Mouse (Mus musculus) forebrain, embryonic 15.5 days (tissue): ENCODE data around the gene Dcun1d2. TPM values are rescaled to one million over a fixed set of nuclear protein-coding genes. Genes with fewer than 3 reads are reported as not detected.
"Not testable (repeated sequence)": the region's sequence is repeated elsewhere in the genome, so short reads cannot be mapped to it uniquely, and the experiment has no call there.

Source experiments
- ATAC-seq: fragments of 200-750 bp; cut with Nextera tagmentation; replicated peaks from 2 replicates; pipeline ENCODE4 v1.8.0; 2017; ENCODE audit warnings: mild to moderate bottlenecking, moderate TSS enrichment, moderate library complexity
- H3K27ac ChIP-seq: fragments of 300-500 bp; sonication (generic); replicated peaks from 2 replicates; pipeline ENCODE4 v1.5.1; 2015; ENCODE audit warnings: mild to moderate bottlenecking, inconsistent platforms
- H3K27me3 ChIP-seq: fragments of 300-500 bp; sonication (generic); 2 replicates; pipeline ENCODE4 v1.6.1; 2015; ENCODE audit warnings: inconsistent platforms
- H3K36me3 ChIP-seq: fragments of 300-500 bp; sonication (generic); 2 replicates; pipeline ENCODE4 v1.6.1; 2015; ENCODE audit warnings: mild to moderate bottlenecking, inconsistent platforms
- H3K4me1 ChIP-seq: fragments of 300-500 bp; sonication (generic); 2 replicates; pipeline ENCODE4 v1.6.1; 2015; ENCODE audit warnings: inconsistent platforms
- H3K4me2 ChIP-seq: fragments of 300-500 bp; sonication (generic); replicated peaks from 2 replicates; pipeline ENCODE4 v1.6.1; 2015; ENCODE audit warnings: mild to moderate bottlenecking, inconsistent platforms
- H3K4me3 ChIP-seq: fragments of 300-500 bp; sonication (generic); 2 replicates; pipeline ENCODE4 v1.5.1; 2015; ENCODE audit warnings: mild to moderate bottlenecking, inconsistent platforms
- H3K9ac ChIP-seq: fragments of 300-500 bp; sonication (generic); replicated peaks from 2 replicates; pipeline ENCODE4 v1.6.1; 2015; ENCODE audit warnings: mild to moderate bottlenecking, inconsistent platforms
- H3K9me3 ChIP-seq: fragments of 300-500 bp; sonication (generic); 2 replicates; pipeline ENCODE4 v1.6.1; 2016; ENCODE audit warnings: inconsistent platforms
- WGBS: fragments of 180-500 bp; shearing (Covaris S2); methylation state at CpG from one replicate; pipeline ENCODE4 v1.1.7; 2015; ENCODE audit warnings: mixed read lengths; 5-methylcytosine and 5-hydroxymethylcytosine counted together
- polyA plus RNA-seq: library from polyadenylated mRNA; unstranded; fragments of >200 nt; fragmentation: Nextera tagmentation; extraction: Ambion mirVana; gene quantifications from 2 replicates; pipeline ENCODE4 v1.2.1, GENCODE M21; 2015

Gene Dcun1d2
- polyA plus RNA-seq: 35.7 and 36.6 TPM in 2 replicates

GRCm38 (mm10) chr8:13287692-13288623 is at the start of gene Dcun1d2, which contains the start of gene Tmco3:
Dcun1d2 (minus strand) TSS chr8:13288131.
Tmco3 (plus strand) TSS chr8:13288190.
- H3K9me3 ChIP-seq: no peaks in the 10 kb centered on the region
- peaks cover 24% of the 10 kb centered on the region for H3K4me1 ChIP-seq
- peak; percentile 96 for ATAC-seq
- peak within 1 kb of the TSS; percentile 97 for H3K4me2 ChIP-seq
- H3K27me3 ChIP-seq: no peaks in the 10 kb centered on the region
- peak within 1 kb of the TSS; percentile 85 for H3K4me3 ChIP-seq
- H3K36me3 ChIP-seq: peaks cover 11% of the 10 kb centered on the region
- H3K27ac ChIP-seq: peak within 1 kb of the TSS; percentile 91
- WGBS: under 1% methylated on average over 79 of the region's 79 CpGs
- peak within 1 kb of the TSS; percentile 79 for H3K9ac ChIP-seq

GRCm38 (mm10) chr8:13337678-13338077 is 49.7 kb upstream of the Dcun1d2 start:
- Histone ChIP-seq H3K4me1 (peaks cover 19% of the 10 kb centered on the region), H3K4me3 (peak overlapping the region; percentile 94; the same call in 1 of the 2 replicates), H3K36me3 (peaks cover 17% of the 10 kb centered on the region), H3K4me2 (peak overlapping the region; percentile 86; the same call in 1 of the 2 replicates), H3K27ac (peak overlapping the region; percentile 77), H3K27me3 (no peaks in the 10 kb centered on the region), H3K9ac (no peak overlapping the region), H3K9me3 (no peaks in the 10 kb centered on the region)
- WGBS: 85% methylated on average over 3 of the region's 3 CpGs
- peak; percentile 11; the same call in 1 of the 2 replicates for ATAC-seq

GRCm38 (mm10) chr8:13337245-13337644 is 49.3 kb upstream of the Dcun1d2 start:
- WGBS: 93% methylated on average over 6 of the region's 6 CpGs
- not testable (repeated sequence) for H3K9me3 ChIP-seq, H3K27ac ChIP-seq, H3K4me3 ChIP-seq, H3K9ac ChIP-seq, H3K4me2 ChIP-seq, ATAC-seq, H3K27me3 ChIP-seq
- Histone ChIP-seq H3K4me1 (peaks cover 19% of the 10 kb centered on the region), H3K36me3 (peaks cover 14% of the 10 kb centered on the region)

GRCm38 (mm10) chr8:13334671-13335070 is 46.7 kb upstream of the Dcun1d2 start:
- no peak for ATAC-seq
- 61% methylated on average over 1 of the region's 1 CpGs for WGBS

GRCm38 (mm10) chr8:13326598-13326997 is 38.7 kb upstream of the Dcun1d2 start:
- Histone ChIP-seq H3K4me3 (no peak overlapping the region), H3K27ac (no peak overlapping the region), H3K27me3 (no peaks in the 10 kb centered on the region), H3K36me3 (0 out of 2 replicates have a peak, but pooled peaks cover 2% of the 10 kb centered on the region), H3K9me3 (no peaks in the 10 kb centered on the region), H3K9ac (no peak overlapping the region), H3K4me2 (no peak overlapping the region), H3K4me1 (no peaks in the 10 kb centered on the region)
- WGBS: 38% methylated on average over 5 of the region's 5 CpGs
- no peak for ATAC-seq

More at GRCm38 (mm10) chr8:13334671-13335070, 46.7 kb upstream of the Dcun1d2 start:
- Histone ChIP-seq H3K9me3 (no peaks in the 10 kb centered on the region), H3K4me2 (no peak overlapping the region), H3K9ac (no peak overlapping the region), H3K4me3 (no peak overlapping the region), H3K36me3 (no peaks in the 10 kb centered on the region), H3K4me1 (peaks cover under 1% of the 10 kb centered on the region; the same call in 1 of the 2 replicates), H3K27ac (no peak overlapping the region), H3K27me3 (no peaks in the 10 kb centered on the region)

GRCm38 (mm10) chr8:13316671-13317070 is 28.7 kb upstream of the Dcun1d2 start:
- no peak overlapping the region for H3K9ac ChIP-seq
- H3K9me3 ChIP-seq: no peaks in the 10 kb centered on the region
- H3K4me3 ChIP-seq: no peak overlapping the region
- no peaks in the 10 kb centered on the region for H3K27me3 ChIP-seq
- peaks cover 34% of the 10 kb centered on the region for H3K36me3 ChIP-seq
- no peak overlapping the region for H3K27ac ChIP-seq
- H3K4me2 ChIP-seq: no peak overlapping the region
- H3K4me1 ChIP-seq: no peaks in the 10 kb centered on the region
- ATAC-seq: no peak
- 93% methylated on average over 10 of the region's 10 CpGs for WGBS

GRCm38 (mm10) chr8:13314922-13315321 is 27.0 kb upstream of the Dcun1d2 start:
- 88% methylated on average over 3 of the region's 3 CpGs for WGBS
- ATAC-seq: no peak

GRCm38 (mm10) chr8:13306916-13307315 is 19.0 kb upstream of the Dcun1d2 start:
- Histone ChIP-seq H3K36me3 (peaks cover 38% of the 10 kb centered on the region), H3K9ac (no peak overlapping the region), H3K27ac (no peak overlapping the region), H3K4me2 (no peak overlapping the region), H3K4me1 (no peaks in the 10 kb centered on the region), H3K27me3 (no peaks in the 10 kb centered on the region), H3K4me3 (no peak overlapping the region), H3K9me3 (no peaks in the 10 kb centered on the region)
- 85% methylated on average over 9 of the region's 9 CpGs for WGBS
- no peak for ATAC-seq

More at GRCm38 (mm10) chr8:13314922-13315321, 27.0 kb upstream of the Dcun1d2 start:
- no peaks in the 10 kb centered on the region for H3K27me3 ChIP-seq
- H3K4me2 ChIP-seq: no peak overlapping the region
- no peak overlapping the region for H3K9ac ChIP-seq
- H3K9me3 ChIP-seq: no peaks in the 10 kb centered on the region
- no peak overlapping the region for H3K4me3 ChIP-seq
- H3K27ac ChIP-seq: no peak overlapping the region
- peaks cover 39% of the 10 kb centered on the region for H3K36me3 ChIP-seq
- H3K4me1 ChIP-seq: no peaks in the 10 kb centered on the region

GRCm38 (mm10) chr8:13306309-13306909 is 18.5 kb upstream of the Dcun1d2 start:
- no peaks in the 10 kb centered on the region for H3K27me3 ChIP-seq
- H3K4me2 ChIP-seq: no peak overlapping the region
- no peak overlapping the region for H3K9ac ChIP-seq
- no peaks in the 10 kb centered on the region for H3K9me3 ChIP-seq
- H3K27ac ChIP-seq: no peak overlapping the region
- H3K4me1 ChIP-seq: no peaks in the 10 kb centered on the region
- peaks cover 43% of the 10 kb centered on the region for H3K36me3 ChIP-seq
- no peak overlapping the region for H3K4me3 ChIP-seq
- no peak for ATAC-seq
- WGBS: 84% methylated on average over 7 of the region's 7 CpGs

GRCm38 (mm10) chr8:13305884-13306283 is 18.0 kb upstream of the Dcun1d2 start:
- WGBS: 98% methylated on average over 4 of the region's 4 CpGs
- H3K9me3 ChIP-seq: no peaks in the 10 kb centered on the region

GRCm38 (mm10) chr8:13305459-13305858 is 17.5 kb upstream of the Dcun1d2 start:
- H3K36me3 ChIP-seq: peaks cover 47% of the 10 kb centered on the region
- ATAC-seq: no peak
- no peak overlapping the region for H3K9ac ChIP-seq
- no peaks in the 10 kb centered on the region for H3K27me3 ChIP-seq
- no peak overlapping the region for H3K4me2 ChIP-seq
- no peak overlapping the region for H3K4me3 ChIP-seq
- H3K9me3 ChIP-seq: no peaks in the 10 kb centered on the region
- WGBS: 93% methylated on average over 6 of the region's 6 CpGs
- no peak overlapping the region for H3K27ac ChIP-seq
- H3K4me1 ChIP-seq: no peaks in the 10 kb centered on the region

More at GRCm38 (mm10) chr8:13305884-13306283, 18.0 kb upstream of the Dcun1d2 start:
- Histone ChIP-seq H3K27me3 (no peaks in the 10 kb centered on the region), H3K36me3 (peaks cover 47% of the 10 kb centered on the region), H3K4me1 (no peaks in the 10 kb centered on the region), H3K4me3 (no peak overlapping the region), H3K27ac (no peak overlapping the region), H3K9ac (no peak overlapping the region), H3K4me2 (no peak overlapping the region)
- ATAC-seq: no peak

GRCm38 (mm10) chr8:13301036-13301435 is 13.1 kb upstream of the Dcun1d2 start:
- WGBS: 91% methylated on average over 7 of the region's 7 CpGs
- no peak for ATAC-seq
- Histone ChIP-seq H3K27ac (no peak overlapping the region), H3K4me2 (no peak overlapping the region), H3K4me1 (no peaks in the 10 kb centered on the region), H3K36me3 (peaks cover 76% of the 10 kb centered on the region), H3K4me3 (no peak overlapping the region), H3K27me3 (no peaks in the 10 kb centered on the region), H3K9ac (no peak overlapping the region), H3K9me3 (no peaks in the 10 kb centered on the region)
